Mouse (Mus musculus) lung, embryonic 14.5 days (tissue): ENCODE data around the gene Bag5. TPM values are rescaled to one million over a fixed set of nuclear protein-coding genes. Genes with fewer than 3 reads are reported as not detected.

Experiments used
- ATAC-seq: fragments of 200-750 bp; cut with Nextera tagmentation; 2 replicates; pipeline ENCODE4 v1.8.0; 2017; ENCODE audit warnings: mild to moderate bottlenecking, moderate TSS enrichment, moderate library complexity; ENCODE audit not compliant: insufficient read depth
- DNase-seq: peaks from one replicate; pipeline ENCODE4 v3.0.0-alpha.2; 2015
- H3K27ac ChIP-seq: fragments of 300-500 bp; sonication (generic); 2 replicates; pipeline ENCODE4 v1.5.1; 2014; ENCODE audit warnings: low read depth, mild to moderate bottlenecking, moderate library complexity
- H3K27me3 ChIP-seq: fragments of 300-500 bp; sonication (generic); 2 replicates; pipeline ENCODE4 v1.6.1; 2014; ENCODE audit warnings: low read length, control low read depth; ENCODE audit not compliant: insufficient read depth
- H3K36me3 ChIP-seq: fragments of 300-500 bp; sonication (generic); 2 replicates; pipeline ENCODE4 v1.6.1; 2014; ENCODE audit warnings: control low read depth; ENCODE audit not compliant: insufficient read depth
- H3K4me1 ChIP-seq: fragments of 300-500 bp; sonication (generic); 2 replicates; pipeline ENCODE4 v1.6.1; 2014; ENCODE audit warnings: antibody characterized with exemption, control low read depth; ENCODE audit not compliant: insufficient read depth
- H3K4me2 ChIP-seq: fragments of 300-500 bp; sonication (generic); 2 replicates; pipeline ENCODE4 v1.6.1; 2014; ENCODE audit warnings: mild to moderate bottlenecking
- H3K4me3 ChIP-seq: fragments of 300-500 bp; sonication (generic); 2 replicates; pipeline ENCODE4 v1.5.1; 2014; ENCODE audit warnings: low read depth, low read length
- H3K9ac ChIP-seq: fragments of 300-500 bp; sonication (generic); 2 replicates; pipeline ENCODE4 v1.6.1; 2014
- H3K9me3 ChIP-seq: fragments of 300-500 bp; sonication (generic); 2 replicates; pipeline ENCODE4 v1.6.1; 2016; ENCODE audit warnings: low read depth, low read length, control low read depth
- CTCF ChIP-seq: IDR thresholded peaks from 2 replicates; pipeline ENCODE4 v1.5.1; 2016; ENCODE audit warnings: antibody characterized with exemption, low read depth
- WGBS: fragments of 180-500 bp; shearing (Covaris S2); extraction: QIAGEN DNeasy Blood & Tissue Kit; methylation state at CpG from one replicate; pipeline ENCODE4 v1.1.7; 2014; 5-methylcytosine and 5-hydroxymethylcytosine counted together
- polyA plus RNA-seq: library from polyadenylated mRNA; unstranded; fragments of >200 nt; fragmentation: Nextera tagmentation; extraction: Ambion mirVana; gene quantifications from 2 replicates; pipeline ENCODE4 v1.2.1, GENCODE M21; 2014

Bag5 gene
- polyA plus RNA-seq, 1 experiment from 2014 or later = 53.2 TPM

DNA sequence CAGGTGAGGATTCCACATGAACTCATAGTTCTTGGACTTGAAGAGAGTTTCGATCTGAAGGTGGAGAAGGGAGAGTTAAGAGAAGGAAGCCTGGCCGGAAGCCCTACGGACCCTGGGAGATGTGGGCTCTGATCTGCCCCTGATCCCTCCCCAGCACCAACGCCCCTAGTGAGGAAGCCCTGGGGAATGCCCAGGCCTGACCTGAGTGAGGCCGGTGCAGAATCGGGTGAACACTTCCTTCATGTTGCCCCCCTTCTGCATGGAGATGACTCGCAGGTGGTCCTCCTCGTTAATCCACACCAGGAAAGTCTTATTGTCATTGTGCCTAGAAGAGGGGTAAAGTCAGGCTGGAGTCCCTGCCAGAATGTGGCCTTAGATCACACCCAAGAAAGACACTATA lies 43.1 kb downstream of the Bag5 start:
- peaks cover 14% of the 10 kb centered on the region for H3K4me1 ChIP-seq

DNA sequence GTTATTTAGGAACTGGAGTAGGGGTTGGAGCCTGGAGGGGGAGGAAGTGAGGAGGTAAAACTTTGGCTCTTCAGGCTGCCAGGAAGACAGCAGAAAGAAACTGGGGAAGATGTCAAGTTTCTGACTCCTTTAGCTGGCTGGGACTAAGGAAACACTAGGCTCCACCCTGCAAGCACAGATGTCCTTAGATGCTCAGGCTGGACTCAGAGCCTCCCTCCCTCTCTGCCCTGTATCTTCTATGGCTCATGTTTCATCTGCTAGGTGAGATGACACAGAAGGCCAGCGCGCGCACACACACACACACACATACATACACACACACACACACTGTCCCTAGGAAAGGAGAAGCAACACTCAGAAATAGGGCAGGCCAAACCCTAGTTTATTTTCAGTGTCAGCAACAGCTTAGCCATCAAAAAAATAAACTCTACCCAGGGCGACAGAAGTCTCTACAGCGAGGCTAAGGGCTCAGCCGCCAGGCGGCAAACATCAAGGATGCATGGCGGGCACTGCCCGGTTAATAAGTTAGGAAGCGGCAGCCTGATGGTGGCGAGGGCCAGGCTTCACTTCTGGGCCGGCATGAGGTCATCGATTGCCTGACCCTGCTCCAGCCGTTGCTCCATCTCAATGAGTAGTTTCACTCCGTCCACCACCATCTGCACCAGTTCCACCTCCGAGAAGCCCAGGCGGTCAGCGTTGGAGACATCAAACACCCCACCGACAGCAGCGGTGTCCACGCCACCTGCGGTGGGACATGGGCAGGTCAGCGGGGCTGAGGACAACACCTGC lies 43.9 kb downstream of the Bag5 start:
- 0 out of 2 replicates have a peak overlapping the region, but pooled peaks have one; percentile 56 for H3K4me3 ChIP-seq
- H3K9me3 ChIP-seq = no peaks in the 10 kb centered on the region
- DNase-seq (peak; percentile 57), ATAC-seq (no peak)
- H3K9ac ChIP-seq = peak overlapping the region; percentile 30
- no peak for TF ChIP-seq CTCF
- 49% methylated on average over 23 of the region's 23 CpGs for WGBS
- H3K27me3 ChIP-seq = peaks cover 39% of the 10 kb centered on the region
- H3K36me3 ChIP-seq = no peaks in the 10 kb centered on the region
- H3K27ac ChIP-seq = peak overlapping the region; percentile 61
- H3K4me1 ChIP-seq = peaks cover 21% of the 10 kb centered on the region
- H3K4me2 ChIP-seq = peak overlapping the region; percentile 97

More for the DNA sequence above, 43.1 kb downstream of the Bag5 start:
- Histone ChIP-seq H3K4me2 (peak overlapping the region; percentile 97), H3K9ac (no peak overlapping the region; the same call in 1 of the 2 replicates), H3K4me3 (peak overlapping the region; percentile 56; the same call in 1 of the 2 replicates), H3K36me3 (no peaks in the 10 kb centered on the region), H3K9me3 (no peaks in the 10 kb centered on the region), H3K27me3 (peaks cover 40% of the 10 kb centered on the region), H3K27ac (no peak overlapping the region)
- no peak for ATAC-seq
- TF ChIP-seq CTCF = no peak
- WGBS = 48% methylated on average over 8 of the region's 8 CpGs
- DNase-seq = no peak

DNA sequence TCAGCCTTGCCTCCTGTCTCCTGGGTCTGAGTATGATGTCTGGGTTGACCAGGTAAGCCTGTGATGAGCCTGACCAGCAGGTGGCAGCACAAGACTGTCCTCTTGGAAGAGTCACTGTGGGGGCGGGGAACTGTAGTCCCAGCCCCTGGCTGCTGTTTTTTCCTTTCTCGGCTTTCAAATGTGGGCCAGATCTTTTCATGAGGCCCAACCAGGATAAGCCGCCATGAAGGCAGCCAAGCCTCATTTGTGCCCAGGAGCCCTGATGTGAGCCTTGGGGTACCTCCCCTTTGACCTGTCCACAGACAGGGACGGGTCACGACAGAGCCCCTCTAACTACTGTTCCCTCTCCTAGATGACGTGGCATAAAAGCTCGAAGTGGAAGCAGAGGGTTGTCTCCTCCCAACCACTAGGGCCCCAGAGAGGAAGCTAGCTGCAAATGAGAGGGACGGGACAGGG lies 44.6 kb downstream of the Bag5 start:
- H3K4me1 ChIP-seq = peaks cover 28% of the 10 kb centered on the region
- ATAC-seq (peak; percentile 28), DNase-seq (peak; percentile 99)
- peak overlapping the region; percentile 61 for H3K27ac ChIP-seq
- peak overlapping the region; percentile 30 for H3K9ac ChIP-seq
- H3K36me3 ChIP-seq = no peaks in the 10 kb centered on the region
- 0 out of 2 replicates have a peak overlapping the region, but pooled peaks have one; percentile 5 for H3K4me3 ChIP-seq
- TF ChIP-seq CTCF = peak; percentile 98
- peaks cover 34% of the 10 kb centered on the region for H3K27me3 ChIP-seq
- peak overlapping the region; percentile 97 for H3K4me2 ChIP-seq
- no peaks in the 10 kb centered on the region for H3K9me3 ChIP-seq
- WGBS = 0% methylated on average over 8 of the region's 8 CpGs

DNA sequence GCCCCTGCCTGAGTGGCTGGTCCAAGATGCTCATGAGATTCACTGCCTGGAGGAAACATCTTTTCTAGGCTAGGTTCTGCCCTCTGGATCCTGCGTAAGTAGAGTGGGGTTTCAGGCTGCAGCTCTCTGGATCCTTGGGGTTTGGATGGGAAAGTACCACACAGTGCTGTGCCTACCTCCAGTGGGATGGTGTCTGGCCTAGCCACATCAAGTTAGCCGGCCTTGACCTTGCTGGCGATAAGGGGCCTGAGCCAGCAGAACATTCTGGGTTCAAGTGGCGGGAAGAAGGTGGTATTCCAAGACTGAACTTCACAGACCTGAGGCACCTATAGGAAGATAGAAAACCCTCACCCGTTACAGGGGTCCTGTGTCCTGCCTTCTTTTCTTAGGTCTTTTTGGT lies 45.6 kb downstream of the Bag5 start:
- Histone ChIP-seq H3K9me3 (no peaks in the 10 kb centered on the region), H3K27me3 (peaks cover 23% of the 10 kb centered on the region), H3K36me3 (no peaks in the 10 kb centered on the region), H3K9ac (no peak overlapping the region), H3K4me1 (peaks cover 26% of the 10 kb centered on the region), H3K4me3 (no peak overlapping the region), H3K27ac (no peak overlapping the region), H3K4me2 (no peak overlapping the region)
- no peak for TF ChIP-seq CTCF
- DNase-seq = no peak
- WGBS = 88% methylated on average over 5 of the region's 5 CpGs
- ATAC-seq = no peak

DNA sequence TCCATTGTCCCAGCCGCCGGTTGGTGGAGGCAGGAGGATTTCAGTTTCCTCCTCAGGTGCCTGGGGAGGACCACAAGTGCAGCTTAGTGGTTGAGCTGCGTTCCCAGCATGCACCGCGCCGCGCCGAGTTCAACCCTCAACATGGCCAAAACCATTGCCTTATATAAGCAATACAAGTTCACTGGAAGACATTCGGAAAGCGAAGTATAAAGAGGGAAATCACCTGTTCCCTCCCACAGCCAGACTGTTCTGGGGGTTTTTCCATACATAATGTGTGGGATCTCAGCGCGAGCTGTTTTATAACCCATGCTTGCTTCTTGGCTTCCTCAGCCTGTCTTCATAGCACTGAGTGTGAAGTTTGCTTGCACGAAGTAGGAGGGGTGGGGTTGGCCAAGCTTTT lies 46.7 kb downstream of the Bag5 start:
- Histone ChIP-seq H3K9ac (no peak overlapping the region), H3K27me3 (peaks cover 15% of the 10 kb centered on the region), H3K4me2 (no peak overlapping the region), H3K9me3 (no peaks in the 10 kb centered on the region), H3K4me3 (no peak overlapping the region), H3K27ac (no peak overlapping the region), H3K4me1 (peaks cover 23% of the 10 kb centered on the region), H3K36me3 (peaks cover 8% of the 10 kb centered on the region; the same call in 1 of the 2 replicates)
- ATAC-seq = no peak
- no peak for DNase-seq
- TF ChIP-seq CTCF = no peak
- WGBS = 72% methylated on average over 13 of the region's 13 CpGs

DNA sequence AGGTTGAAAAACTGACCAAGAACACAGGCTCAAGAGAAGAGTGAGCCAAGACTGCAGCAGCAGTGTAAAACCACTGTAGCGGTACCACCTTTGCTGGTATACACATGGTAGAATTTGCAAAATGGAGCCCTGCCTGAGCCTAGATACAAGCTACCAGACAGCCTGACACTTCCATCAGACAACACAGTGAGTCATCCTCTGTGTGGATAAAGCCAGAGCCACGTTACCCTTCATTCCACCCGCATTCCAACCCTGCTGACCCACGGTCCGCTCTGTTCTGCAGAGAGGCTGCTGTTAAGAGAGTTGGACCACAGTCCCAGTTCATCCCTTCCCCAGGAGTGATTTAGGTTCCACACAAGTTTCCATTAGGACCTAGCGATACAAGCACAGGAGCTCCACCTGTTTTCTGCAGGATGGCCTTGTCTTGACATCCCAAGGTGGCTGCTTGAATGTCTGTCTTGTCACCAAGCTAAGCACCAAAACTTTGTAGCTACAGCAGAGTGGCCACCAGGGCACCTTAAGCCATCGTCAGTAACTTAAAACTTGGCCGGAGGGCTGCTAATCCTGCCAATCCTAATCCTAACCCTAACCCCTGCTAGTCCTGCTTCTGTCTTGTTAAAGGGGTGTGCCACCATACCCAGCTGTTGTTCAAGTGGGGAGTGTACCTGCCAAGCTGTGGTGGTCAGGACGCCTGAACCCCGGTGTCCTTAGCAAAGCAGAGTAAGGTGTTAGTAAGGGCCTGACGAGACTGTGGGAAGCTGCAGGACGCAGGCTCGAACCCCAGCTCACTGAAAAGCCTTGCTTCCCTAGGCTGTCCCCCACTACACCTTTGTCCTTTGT lies 47.8 kb downstream of the Bag5 start:
- TF ChIP-seq CTCF = no peak
- H3K27ac ChIP-seq = no peak overlapping the region; the same call in 1 of the 2 replicates
- H3K4me3 ChIP-seq = no peak overlapping the region
- no peak overlapping the region for H3K9ac ChIP-seq
- ATAC-seq = no peak
- H3K4me1 ChIP-seq = peaks cover 23% of the 10 kb centered on the region
- WGBS = 66% methylated on average over 13 of the region's 13 CpGs
- no peak overlapping the region for H3K4me2 ChIP-seq
- no peak for DNase-seq
- H3K9me3 ChIP-seq = no peaks in the 10 kb centered on the region
- H3K36me3 ChIP-seq = peaks cover 12% of the 10 kb centered on the region; the same call in 1 of the 2 replicates
- H3K27me3 ChIP-seq = peaks cover 4% of the 10 kb centered on the region
